Mouse (Mus musculus) midbrain, embryonic 13.5 days (tissue): ENCODE measurements at regions not wholly inside any gene's neighbourhood (a gene's known extent, or its start where the extent isn't known, plus 50 kb on each side); places are given as distances from the start of the nearest gene placed in this dataset.
A peak's percentile ranks its signal among the peaks of the same experiment; 100 is the strongest.
"Not testable (repeated sequence)": the region's sequence is repeated elsewhere in the genome, so short reads cannot be mapped to it uniquely, and the experiment has no call there.

Experiments used
- ATAC-seq: fragments of 200-750 bp; cut with Nextera tagmentation; 2 replicates; pipeline ENCODE4 v1.8.0; 2017; ENCODE audit warnings: mild to moderate bottlenecking, moderate TSS enrichment, moderate library complexity
- H3K27ac ChIP-seq: fragments of 300-500 bp; sonication (generic); 2 replicates; pipeline ENCODE4 v1.5.1; 2015; ENCODE audit warnings: inconsistent platforms, mild to moderate bottlenecking, moderate library complexity
- H3K27me3 ChIP-seq: fragments of 300-500 bp; sonication (generic); 2 replicates; pipeline ENCODE4 v1.6.1; 2015; ENCODE audit warnings: mild to moderate bottlenecking, inconsistent platforms
- H3K36me3 ChIP-seq: fragments of 300-500 bp; sonication (generic); 2 replicates; pipeline ENCODE4 v1.6.1; 2015; ENCODE audit warnings: mild to moderate bottlenecking, inconsistent platforms
- H3K4me1 ChIP-seq: fragments of 300-500 bp; sonication (generic); replicated peaks from 2 replicates; pipeline ENCODE4 v1.6.1; 2015; ENCODE audit warnings: inconsistent platforms
- H3K4me2 ChIP-seq: fragments of 300-500 bp; sonication (generic); replicated peaks from 2 replicates; pipeline ENCODE4 v1.6.1; 2015; ENCODE audit warnings: moderate library complexity, mild to moderate bottlenecking, inconsistent platforms
- H3K4me3 ChIP-seq: fragments of 300-500 bp; sonication (generic); replicated peaks from 2 replicates; pipeline ENCODE4 v1.5.1; 2015; ENCODE audit warnings: mild to moderate bottlenecking, inconsistent platforms
- H3K9ac ChIP-seq: fragments of 300-500 bp; sonication (generic); replicated peaks from 2 replicates; pipeline ENCODE4 v1.6.1; 2015; ENCODE audit warnings: mild to moderate bottlenecking, inconsistent platforms
- H3K9me3 ChIP-seq: fragments of 300-500 bp; sonication (generic); 2 replicates; pipeline ENCODE4 v1.6.1; 2016; ENCODE audit warnings: mild to moderate bottlenecking, inconsistent platforms
- WGBS: fragments of 180-500 bp; shearing (Covaris S2); methylation state at CpG from one replicate; pipeline ENCODE4 v1.1.7; 2015; 5-methylcytosine and 5-hydroxymethylcytosine counted together

GRCm38 (mm10) chr4:6600766-6601367, 1638.0 kb downstream of the Car8 start:
- H3K9ac ChIP-seq: no peak overlapping the region
- WGBS: 71% methylated on average over 7 of the region's 7 CpGs
- no peak overlapping the region for H3K4me3 ChIP-seq
- H3K27ac ChIP-seq: no peak overlapping the region
- H3K4me2 ChIP-seq: no peak overlapping the region
- H3K36me3 ChIP-seq: no peaks in the 10 kb centered on the region
- no peaks in the 10 kb centered on the region for H3K4me1 ChIP-seq
- H3K9me3 ChIP-seq: no peaks in the 10 kb centered on the region
- no peaks in the 10 kb centered on the region for H3K27me3 ChIP-seq
- no peak for ATAC-seq

- Histone ChIP-seq H3K9me3 (no peaks in the 10 kb centered on the region), H3K36me3 (no peaks in the 10 kb centered on the region), H3K4me1 (no peaks in the 10 kb centered on the region), H3K9ac (no peak overlapping the region), H3K27ac (no peak overlapping the region), H3K4me3 (no peak overlapping the region), H3K4me2 (no peak overlapping the region), H3K27me3 (no peaks in the 10 kb centered on the region)
- WGBS: 70% methylated on average over 1 of the region's 1 CpGs
- ATAC-seq: no peak
Measured at GRCm38 (mm10) chr4:6596321-6596720, 1642.5 kb downstream of the Car8 start.

- H3K9ac ChIP-seq, H3K36me3 ChIP-seq, H3K4me1 ChIP-seq, H3K27ac ChIP-seq, H3K27me3 ChIP-seq, H3K9me3 ChIP-seq, H3K4me3 ChIP-seq, H3K4me2 ChIP-seq, ATAC-seq: not testable (repeated sequence)
- 75% methylated on average over 3 of the region's 3 CpGs for WGBS
Measured at GRCm38 (mm10) chr4:6592890-6593289, 1646.0 kb downstream of the Car8 start.

- no peaks in the 10 kb centered on the region for H3K27me3 ChIP-seq
- H3K4me3 ChIP-seq: no peak overlapping the region
- H3K9ac ChIP-seq: no peak overlapping the region
- 44% methylated on average over 11 of the region's 11 CpGs for WGBS
- peak; percentile 77 for ATAC-seq
- H3K27ac ChIP-seq: no peak overlapping the region
- H3K36me3 ChIP-seq: no peaks in the 10 kb centered on the region
- H3K4me2 ChIP-seq: no peak overlapping the region
- H3K9me3 ChIP-seq: no peaks in the 10 kb centered on the region
- H3K4me1 ChIP-seq: no peaks in the 10 kb centered on the region
Measured at GRCm38 (mm10) chr4:6561604-6562357, 1677.1 kb downstream of the Car8 start.

GRCm38 (mm10) chr4:6539626-6540025, 1699.2 kb downstream of the Car8 start:
- Histone ChIP-seq H3K4me2 (no peak overlapping the region), H3K27ac (no peak overlapping the region), H3K9me3 (no peaks in the 10 kb centered on the region), H3K4me3 (no peak overlapping the region), H3K4me1 (no peaks in the 10 kb centered on the region), H3K27me3 (no peaks in the 10 kb centered on the region), H3K36me3 (no peaks in the 10 kb centered on the region), H3K9ac (no peak overlapping the region)
- 86% methylated on average over 5 of the region's 5 CpGs for WGBS
- ATAC-seq: no peak

- Histone ChIP-seq H3K27me3 (no peaks in the 10 kb centered on the region), H3K4me2 (no peak overlapping the region), H3K4me1 (no peaks in the 10 kb centered on the region), H3K9ac (no peak overlapping the region), H3K36me3 (no peaks in the 10 kb centered on the region), H3K9me3 (no peaks in the 10 kb centered on the region; the same call in 1 of the 2 replicates), H3K27ac (no peak overlapping the region), H3K4me3 (no peak overlapping the region)
- no peak for ATAC-seq
- 80% methylated on average over 1 of the region's 1 CpGs for WGBS
Measured at GRCm38 (mm10) chr4:6532441-6532840, 1706.4 kb downstream of the Car8 start.

GRCm38 (mm10) chr4:6517626-6518025, 1721.2 kb downstream of the Car8 start:
- WGBS: 91% methylated on average over 1 of the region's 1 CpGs
- no peak overlapping the region for H3K4me2 ChIP-seq
- ATAC-seq: no peak
- no peak overlapping the region for H3K4me3 ChIP-seq
- no peak overlapping the region for H3K9ac ChIP-seq
- no peaks in the 10 kb centered on the region for H3K36me3 ChIP-seq
- H3K4me1 ChIP-seq: 0 out of 2 replicates have a peak, but pooled peaks cover 5% of the 10 kb centered on the region
- H3K27me3 ChIP-seq: no peaks in the 10 kb centered on the region
- H3K9me3 ChIP-seq: no peaks in the 10 kb centered on the region
- no peak overlapping the region for H3K27ac ChIP-seq

- H3K36me3 ChIP-seq: no peaks in the 10 kb centered on the region
- H3K27me3 ChIP-seq: no peaks in the 10 kb centered on the region
- 23% methylated on average over 6 of the region's 6 CpGs for WGBS
- no peak overlapping the region for H3K27ac ChIP-seq
- no peaks in the 10 kb centered on the region for H3K9me3 ChIP-seq
- H3K4me1 ChIP-seq: 0 out of 2 replicates have a peak, but pooled peaks cover 5% of the 10 kb centered on the region
- H3K4me2 ChIP-seq: no peak overlapping the region
- peak; percentile 78 for ATAC-seq
- H3K4me3 ChIP-seq: no peak overlapping the region
- no peak overlapping the region for H3K9ac ChIP-seq
Measured at GRCm38 (mm10) chr4:6514823-6515222, 1721.7 kb upstream of the Impad1 start.

GRCm38 (mm10) chr4:6513635-6514034, 1720.5 kb upstream of the Impad1 start:
- Histone ChIP-seq H3K9me3 (no peaks in the 10 kb centered on the region), H3K4me1 (0 out of 2 replicates have a peak, but pooled peaks cover 5% of the 10 kb centered on the region), H3K27ac (no peak overlapping the region), H3K27me3 (no peaks in the 10 kb centered on the region), H3K36me3 (no peaks in the 10 kb centered on the region), H3K4me3 (no peak overlapping the region), H3K4me2 (no peak overlapping the region), H3K9ac (no peak overlapping the region)
- 0 out of 2 replicates have a peak, but pooled peaks have one; percentile 4 for ATAC-seq
- WGBS: 62% methylated on average over 3 of the region's 3 CpGs

- Histone ChIP-seq H3K4me3 (no peak overlapping the region), H3K9ac (no peak overlapping the region), H3K36me3 (no peaks in the 10 kb centered on the region), H3K27ac (no peak overlapping the region), H3K4me2 (peak overlapping the region; percentile 32), H3K27me3 (no peaks in the 10 kb centered on the region), H3K4me1 (0 out of 2 replicates have a peak, but pooled peaks cover 5% of the 10 kb centered on the region), H3K9me3 (no peaks in the 10 kb centered on the region)
- ATAC-seq: peak; percentile 91
- WGBS: 21% methylated on average over 12 of the region's 12 CpGs
Measured at GRCm38 (mm10) chr4:6512749-6513364, 1719.7 kb upstream of the Impad1 start.

- no peak overlapping the region for H3K27ac ChIP-seq
- H3K4me2 ChIP-seq: no peak overlapping the region
- ATAC-seq: no peak
- 0 out of 2 replicates have a peak, but pooled peaks cover 2% of the 10 kb centered on the region for H3K4me1 ChIP-seq
- H3K9me3 ChIP-seq: no peaks in the 10 kb centered on the region; the same call in 1 of the 2 replicates
- H3K4me3 ChIP-seq: no peak overlapping the region
- no peak overlapping the region for H3K9ac ChIP-seq
- H3K27me3 ChIP-seq: no peaks in the 10 kb centered on the region
- no peaks in the 10 kb centered on the region for H3K36me3 ChIP-seq
- whole genome bisulfite sequencing: 97% methylated on average over 5 of the region's 5 CpGs
Measured at GRCm38 (mm10) chr4:6508091-6508490, 1714.9 kb upstream of the Impad1 start.
